Mouse (Mus musculus): ENCODE results near the gene Prrg3.
"Not testable (repeated sequence)": the region's sequence is repeated elsewhere in the genome, so short reads cannot be mapped to it uniquely, and the experiment has no call there.

Prrg3 gene

GRCm38 (mm10) chrX:71962073-71963051, at the start of gene Prrg3:
Gene Prrg3, plus strand, starts transcription at chrX:71962624.
- no peak for DNase-seq (ENCODE audit: extremely low read depth, low read depth)

DNA sequence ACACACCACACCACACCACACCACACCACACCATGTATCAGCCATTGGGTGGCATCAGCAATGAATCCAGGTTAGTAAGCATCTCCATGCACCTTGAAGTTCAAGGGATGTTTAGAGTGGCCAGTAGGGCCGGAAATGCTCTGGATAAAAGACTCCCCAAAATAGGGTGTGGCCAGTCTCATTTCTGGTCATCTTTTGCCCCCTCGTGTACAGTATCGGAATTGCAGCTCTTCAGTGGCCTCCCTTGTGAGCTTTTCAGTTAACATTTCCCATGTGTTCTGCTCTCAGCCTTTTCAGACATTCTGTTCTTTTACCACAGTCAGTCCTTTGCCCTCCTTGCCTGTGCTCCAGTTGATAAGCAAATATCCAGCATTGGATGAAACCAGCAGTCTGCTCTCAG, 15.8 kb upstream of the Prrg3 start:
- peak; percentile 8 for DNase-seq (ENCODE audit: extremely low read depth, low read depth)

DNA sequence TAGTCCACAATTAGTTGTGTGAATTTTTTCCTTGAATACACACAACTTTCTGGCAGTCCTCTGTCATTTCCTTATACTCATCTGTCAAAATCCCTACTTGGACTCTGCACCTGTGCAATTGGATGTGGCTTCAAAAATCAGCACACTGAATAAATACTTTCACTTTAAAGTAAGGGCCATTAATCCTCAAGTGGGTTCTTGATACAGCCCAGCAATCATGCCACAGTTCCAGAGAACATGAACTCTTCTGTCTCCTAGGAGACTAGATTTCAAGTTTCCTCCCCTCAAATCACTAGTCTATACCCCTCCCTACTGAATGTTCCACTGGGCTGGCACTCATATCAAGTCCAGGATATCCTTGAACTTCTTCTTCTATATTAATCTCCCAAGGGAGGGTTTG, 4.1 kb upstream of the Prrg3 start:
- DNase-seq (ENCODE audit: extremely low read depth, low read depth), result no peak

DNA sequence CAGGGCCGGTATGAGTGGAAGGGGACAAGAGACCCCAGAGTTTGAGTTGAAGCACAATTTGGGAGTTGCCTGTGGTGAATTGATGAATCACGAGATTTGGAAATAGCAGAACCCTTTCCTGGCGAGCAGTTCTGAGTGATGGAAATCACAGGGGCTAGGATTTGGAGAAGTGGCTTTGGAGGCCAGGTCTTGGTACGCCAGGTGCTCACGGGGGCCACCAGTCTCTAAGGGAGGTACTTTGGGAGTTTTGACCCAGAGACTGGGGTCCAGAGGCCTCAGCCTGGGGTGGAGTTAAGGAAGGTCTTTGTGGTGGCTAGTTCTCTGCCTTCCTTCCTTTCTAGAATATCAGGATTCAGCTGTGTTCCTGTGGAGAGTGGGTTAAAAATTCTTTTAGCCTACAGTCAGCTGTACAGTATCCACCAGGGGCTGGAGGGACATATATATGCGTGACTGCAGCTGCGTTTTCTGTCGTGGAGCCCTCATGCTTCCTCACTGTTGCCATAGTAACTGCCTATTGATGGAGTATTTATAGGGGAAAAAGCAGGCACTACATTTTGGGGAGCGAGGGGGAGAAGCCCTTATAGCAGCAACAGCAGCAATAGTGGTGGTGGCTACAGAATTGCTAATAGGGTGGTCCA, 970 bp downstream of the Prrg3 start:
- no peak for DNase-seq (ENCODE audit: extremely low read depth, low read depth)

- no peak for DNase-seq (ENCODE audit: extremely low read depth, low read depth)
Observed at GRCm38 (mm10) chrX:71968216-71968615, 5.8 kb downstream of the Prrg3 start.

DNA sequence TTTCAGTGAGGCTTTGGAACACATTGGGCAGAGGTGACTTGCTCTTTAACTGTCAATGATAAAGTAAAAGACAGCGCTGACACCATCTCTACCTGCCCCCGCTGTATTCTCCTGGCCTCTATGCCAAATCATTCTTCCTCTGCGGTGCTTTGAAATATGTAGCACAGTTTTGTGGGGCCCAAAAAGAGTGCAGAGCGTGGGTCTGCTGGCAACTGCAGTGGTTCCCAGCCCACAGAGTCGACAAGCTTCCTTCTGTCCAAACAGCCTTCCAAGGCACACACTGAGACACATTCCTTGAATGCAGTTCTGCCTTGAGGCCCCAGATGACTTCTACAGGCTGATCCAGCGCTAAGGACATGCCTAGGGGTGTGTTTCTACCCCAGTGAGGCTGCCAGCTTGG, 6.4 kb downstream of the Prrg3 start:
- no peak for DNase-seq (ENCODE audit: extremely low read depth, low read depth)

GRCm38 (mm10) chrX:71971325-71971724, 8.9 kb downstream of the Prrg3 start:
- DNase-seq (ENCODE audit: extremely low read depth, low read depth), result no peak

GRCm38 (mm10) chrX:71972686-71973085, 10.3 kb downstream of the Prrg3 start, which contains the start of gene Fate1:
Gene Fate1, plus strand, starts transcription at chrX:71972986.
- DNase-seq (ENCODE audit: extremely low read depth, low read depth), result no peak

DNA sequence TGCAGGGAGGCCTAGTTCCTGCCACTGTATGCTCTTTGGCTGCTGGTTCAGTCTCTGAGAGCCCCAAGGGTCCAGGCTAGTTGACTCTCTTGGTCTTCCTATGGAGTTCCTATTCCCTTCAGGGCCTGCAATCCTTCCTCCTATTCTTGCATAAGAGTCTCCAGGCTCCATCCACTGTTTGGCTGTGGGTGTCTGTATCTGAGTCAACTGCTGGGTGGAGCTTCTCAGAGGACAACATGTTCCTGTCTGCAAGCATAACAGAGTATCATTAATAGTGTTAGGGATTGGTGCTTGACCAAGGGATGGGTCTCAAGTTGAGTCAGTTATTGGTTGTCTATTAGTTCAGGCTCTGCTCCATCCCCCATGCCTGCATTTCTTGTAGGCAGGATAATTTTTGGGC, 15.3 kb downstream of the Prrg3 start:
- DNase-seq (ENCODE audit: extremely low read depth, low read depth), result not testable (repeated sequence)

DNA sequence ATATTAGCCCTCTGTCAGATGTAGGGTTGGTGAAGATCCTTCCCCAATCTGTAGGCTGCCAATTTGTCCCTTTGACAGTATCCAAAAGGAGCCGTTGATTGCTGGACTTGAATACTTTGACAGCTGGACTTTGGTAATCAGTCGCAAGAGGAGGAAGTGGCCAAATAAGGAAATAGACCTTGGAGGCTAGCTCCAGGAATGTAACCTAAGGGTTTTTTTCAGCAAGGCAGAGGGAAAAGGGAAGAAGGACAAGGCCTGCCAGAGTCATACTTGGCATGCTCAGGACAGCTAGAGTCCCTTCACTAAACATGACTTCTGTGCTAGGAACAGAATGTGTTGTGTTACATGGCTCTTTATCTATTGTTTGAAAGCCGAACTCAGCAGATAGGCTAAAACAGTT, 18.0 kb downstream of the Prrg3 start:
- DNase-seq (ENCODE audit: extremely low read depth, low read depth), result no peak

- no peak for DNase-seq (ENCODE audit: extremely low read depth, low read depth)
Observed at GRCm38 (mm10) chrX:71981322-71981721, 18.9 kb downstream of the Prrg3 start.

GRCm38 (mm10) chrX:71983205-71983604, 20.8 kb downstream of the Prrg3 start:
- no peak for DNase-seq (ENCODE audit: extremely low read depth, low read depth)

DNA sequence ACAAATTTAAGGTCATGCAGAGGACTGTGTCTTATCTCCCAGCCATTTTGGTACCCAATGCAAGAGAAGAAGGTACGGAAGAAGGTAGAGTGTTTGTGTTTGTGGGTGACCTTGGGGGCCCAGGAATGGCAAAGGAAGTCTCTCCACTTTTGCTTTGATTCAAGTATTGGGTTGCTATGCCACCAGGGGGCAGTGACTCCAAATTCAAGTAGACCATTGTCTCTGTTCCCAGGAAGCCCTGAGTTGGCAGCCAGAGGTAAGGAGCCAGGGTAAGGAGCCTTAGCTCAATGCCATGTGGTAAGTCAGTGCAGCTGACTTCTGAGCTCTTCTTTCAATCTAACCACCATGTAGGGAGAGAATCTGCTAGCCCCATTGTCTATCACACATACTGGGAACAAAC, 21.4 kb downstream of the Prrg3 start:
- no peak for DNase-seq (ENCODE audit: extremely low read depth, low read depth)

GRCm38 (mm10) chrX:71991549-71991948, 29.1 kb downstream of the Prrg3 start, which contains the start of gene Cnga2:
Gene Cnga2, plus strand, starts transcription at chrX:71991849.
- DNase-seq (ENCODE audit: extremely low read depth, low read depth), result no peak

DNA sequence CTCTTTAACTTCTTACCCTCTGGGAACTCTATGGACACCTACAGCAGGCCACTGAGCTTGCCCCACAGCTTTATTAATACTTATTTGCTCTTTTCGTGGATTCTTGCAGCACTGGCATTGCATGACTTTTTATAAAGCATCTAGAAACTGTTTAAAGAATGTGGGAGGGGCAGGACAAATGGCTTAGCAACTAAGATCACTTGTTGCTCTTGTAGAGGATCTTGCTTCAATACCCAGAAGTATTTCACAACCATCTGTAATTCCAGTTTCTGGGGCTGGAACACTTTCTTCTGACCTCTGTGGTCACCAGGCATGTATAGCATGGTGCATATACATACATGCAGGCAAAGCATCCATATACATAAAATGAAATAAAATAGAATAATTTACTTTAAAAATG, 33.5 kb downstream of the Prrg3 start:
- DNase-seq (ENCODE audit: extremely low read depth, low read depth), result no peak

GRCm38 (mm10) chrX:72009930-72010329, 47.5 kb downstream of the Prrg3 start:
- DNase-seq (ENCODE audit: extremely low read depth, low read depth), result no peak

DNA sequence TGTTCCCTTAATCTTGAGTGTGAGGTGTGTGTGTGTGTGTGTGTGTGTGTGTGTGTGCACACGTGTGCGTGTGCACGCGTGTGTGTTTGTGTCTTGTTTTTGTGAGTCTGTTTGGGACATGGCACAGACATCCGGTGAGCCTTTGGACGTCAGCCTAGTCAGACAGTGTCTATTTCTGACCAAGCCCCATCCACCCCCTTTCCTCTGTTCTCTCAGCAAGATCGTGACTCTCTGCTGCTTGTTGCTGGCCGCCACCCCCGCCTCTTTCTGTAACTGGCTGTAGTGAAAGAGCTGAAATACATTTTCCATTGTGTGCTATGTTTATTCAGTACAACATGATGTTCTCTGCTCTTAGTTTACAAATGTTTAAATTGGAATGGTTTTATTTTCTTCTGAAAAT, 49.8 kb downstream of the Prrg3 start:
- no peak for DNase-seq (ENCODE audit: extremely low read depth, low read depth)

- DNase-seq (ENCODE audit: extremely low read depth, low read depth), result no peak
Observed at GRCm38 (mm10) chrX:72012804-72013203, 50.4 kb downstream of the Prrg3 start.

DNA sequence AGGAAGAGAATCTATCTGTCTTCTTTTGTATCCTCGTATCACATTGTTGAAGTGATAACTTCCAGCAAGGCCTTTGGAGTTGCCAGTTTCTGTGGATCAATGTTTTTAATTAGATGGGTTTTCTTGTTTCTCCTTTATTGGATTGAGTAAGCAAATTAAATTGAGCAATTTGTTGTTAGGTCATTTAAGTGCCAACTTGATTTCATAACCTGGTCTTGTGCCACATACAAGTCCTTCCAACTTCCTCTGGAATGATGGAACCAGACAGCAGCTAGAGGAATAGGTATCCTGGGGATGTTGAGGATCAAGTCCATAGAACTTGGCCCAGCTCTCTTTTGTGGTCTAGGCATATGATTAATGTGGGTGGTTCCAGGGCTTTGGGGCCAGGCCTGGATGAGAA, 59.8 kb downstream of the Prrg3 start:
- no peak for DNase-seq (ENCODE audit: extremely low read depth, low read depth)
